Mouse (Mus musculus) intestine, postnatal 0 days (tissue): ENCODE results near the gene Gm7271. TPM values are rescaled to one million over a fixed set of nuclear protein-coding genes. Genes with fewer than 3 reads are reported as not detected.

ENCODE experiments used
- ATAC-seq: fragments of 200-750 bp; cut with Nextera tagmentation; 2 replicates; pipeline ENCODE4 v1.8.0; 2017; ENCODE audit warnings: mild to moderate bottlenecking, moderate TSS enrichment, moderate library complexity
- H3K27ac ChIP-seq: fragments of 300-500 bp; sonication (generic); 2 replicates; pipeline ENCODE4 v1.5.1; 2014; ENCODE audit warnings: mild to moderate bottlenecking, low read depth, low read length, moderate library complexity
- H3K27me3 ChIP-seq: fragments of 300-500 bp; sonication (generic); replicated peaks from 2 replicates; pipeline ENCODE4 v1.6.1; 2014; ENCODE audit warnings: low read length, mixed read lengths; ENCODE audit not compliant: control insufficient read depth, insufficient read depth
- H3K36me3 ChIP-seq: fragments of 300-500 bp; sonication (generic); 2 replicates; pipeline ENCODE4 v1.6.1; 2014; ENCODE audit warnings: mild to moderate bottlenecking, moderate library complexity; ENCODE audit not compliant: control insufficient read depth, insufficient read depth
- H3K4me1 ChIP-seq: fragments of 300-500 bp; sonication (generic); replicated peaks from 2 replicates; pipeline ENCODE4 v1.6.1; 2014; ENCODE audit warnings: antibody characterized with exemption, low read length, mixed read lengths; ENCODE audit not compliant: control insufficient read depth, insufficient read depth
- H3K4me2 ChIP-seq: fragments of 300-500 bp; sonication (generic); replicated peaks from 2 replicates; pipeline ENCODE4 v1.6.1; 2014; ENCODE audit warnings: low read depth, mild to moderate bottlenecking, moderate library complexity
- H3K4me3 ChIP-seq: fragments of 300-500 bp; sonication (generic); 2 replicates; pipeline ENCODE4 v1.5.1; 2014; ENCODE audit warnings: low read depth, low read length
- H3K9ac ChIP-seq: fragments of 300-500 bp; sonication (generic); 2 replicates; pipeline ENCODE4 v1.6.1; 2014; ENCODE audit warnings: mild to moderate bottlenecking, low read depth, low read length
- H3K9me3 ChIP-seq: fragments of 300-500 bp; sonication (generic); 2 replicates; pipeline ENCODE4 v1.6.1; 2016; ENCODE audit warnings: mixed run types; ENCODE audit not compliant: control insufficient read depth
- CTCF ChIP-seq: sonication (generic); IDR thresholded peaks from 2 replicates; pipeline ENCODE4 v1.5.1; 2016; ENCODE audit warnings: low read depth, mild to moderate bottlenecking, control low read depth, antibody characterized with exemption, moderate library complexity
- WGBS: fragments of 180-500 bp; shearing (Covaris S2); extraction: QIAGEN DNeasy Blood & Tissue Kit; methylation state at CpG from one replicate; pipeline ENCODE4 v1.1.7; 2014; 5-methylcytosine and 5-hydroxymethylcytosine counted together
- polyA plus RNA-seq: library from polyadenylated mRNA; unstranded; fragments of >200 nt; fragmentation: Nextera tagmentation; extraction: Ambion mirVana; gene quantifications from 2 replicates; pipeline ENCODE4 v1.2.1, GENCODE M21; 2015

Gm7271 gene
- polyA plus RNA-seq, 1 experiment from 2014 or later: not detected

DNA sequence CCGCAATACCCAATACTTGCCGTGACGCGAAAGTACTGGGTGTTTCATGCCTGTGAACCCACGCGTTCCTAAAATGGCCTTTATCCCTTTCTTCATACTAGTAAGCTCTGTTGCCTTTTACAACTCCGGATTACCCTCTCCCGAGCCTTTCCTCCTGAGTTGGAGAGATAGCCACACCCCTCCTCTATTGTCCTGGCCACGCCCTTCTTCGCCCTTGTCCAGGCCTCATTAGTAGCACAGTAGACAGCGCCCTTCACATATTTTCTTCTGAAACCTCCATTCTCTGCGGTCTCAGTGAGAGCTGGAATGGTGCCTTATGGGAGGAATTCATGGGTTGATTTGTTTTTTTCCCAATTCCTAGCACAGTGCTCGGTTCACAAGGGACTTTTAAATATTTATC, 11.3 kb downstream of the Gm7271 start:
- H3K27me3 ChIP-seq: no peaks in the 10 kb centered on the region
- no peak for ATAC-seq
- H3K27ac ChIP-seq: no peak overlapping the region
- no peak overlapping the region for H3K4me3 ChIP-seq
- H3K9ac ChIP-seq: no peak overlapping the region
- H3K9me3 ChIP-seq: no peaks in the 10 kb centered on the region
- H3K36me3 ChIP-seq: no peaks in the 10 kb centered on the region
- no peak for TF ChIP-seq CTCF
- WGBS: 79% methylated on average over 13 of the region's 13 CpGs
- no peaks in the 10 kb centered on the region for H3K4me1 ChIP-seq
- H3K4me2 ChIP-seq: no peak overlapping the region

- H3K4me3 ChIP-seq: no peak overlapping the region
- H3K4me1 ChIP-seq: no peaks in the 10 kb centered on the region
- no peak overlapping the region for H3K27ac ChIP-seq
- no peaks in the 10 kb centered on the region for H3K36me3 ChIP-seq
- no peaks in the 10 kb centered on the region for H3K27me3 ChIP-seq
- no peak for TF ChIP-seq CTCF
- H3K9ac ChIP-seq: no peak overlapping the region
- ATAC-seq: no peak
- H3K9me3 ChIP-seq: no peaks in the 10 kb centered on the region
- H3K4me2 ChIP-seq: no peak overlapping the region
- 84% methylated on average over 1 of the region's 1 CpGs for WGBS
These were observed 38.6 kb downstream of the Gm7271 start for GRCm38 (mm10) chr5:76522446-76522845.

DNA sequence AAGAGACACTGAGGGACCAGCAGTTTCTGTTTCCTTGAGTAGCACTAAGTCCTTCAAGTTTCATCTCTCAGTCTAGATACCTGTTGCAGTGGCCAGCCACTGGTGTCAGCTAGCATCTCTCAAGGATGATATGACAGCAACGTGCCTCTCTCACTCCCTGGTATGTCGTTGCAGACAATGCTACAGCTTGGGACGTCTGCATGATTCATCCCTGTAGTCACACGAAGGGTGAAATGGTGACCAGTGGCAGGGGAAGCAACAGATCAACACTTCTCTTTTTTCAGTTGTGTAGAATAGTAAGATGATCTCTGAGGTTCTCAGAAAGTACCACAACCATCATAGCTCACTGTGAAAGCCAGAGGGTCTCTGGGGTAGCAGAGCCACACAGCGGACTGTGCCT, 40.8 kb downstream of the Gm7271 start:
- TF ChIP-seq CTCF: no peak
- no peak overlapping the region for H3K4me2 ChIP-seq
- no peaks in the 10 kb centered on the region for H3K36me3 ChIP-seq
- 70% methylated on average over 5 of the region's 5 CpGs for WGBS
- H3K4me1 ChIP-seq: no peaks in the 10 kb centered on the region
- no peaks in the 10 kb centered on the region for H3K27me3 ChIP-seq
- H3K27ac ChIP-seq: no peak overlapping the region
- no peaks in the 10 kb centered on the region for H3K9me3 ChIP-seq
- no peak overlapping the region for H3K4me3 ChIP-seq
- no peak for ATAC-seq
- H3K9ac ChIP-seq: no peak overlapping the region

GRCm38 (mm10) chr5:76525066-76525465, 41.2 kb downstream of the Gm7271 start:
- Histone ChIP-seq H3K4me1 (0 out of 2 replicates have a peak, but pooled peaks cover 1% of the 10 kb centered on the region), H3K4me2 (no peak overlapping the region), H3K4me3 (no peak overlapping the region), H3K9me3 (no peaks in the 10 kb centered on the region), H3K27ac (no peak overlapping the region), H3K9ac (no peak overlapping the region), H3K36me3 (no peaks in the 10 kb centered on the region), H3K27me3 (no peaks in the 10 kb centered on the region)
- WGBS: 63% methylated on average over 4 of the region's 4 CpGs
- ATAC-seq: no peak
- TF ChIP-seq CTCF: no peak

DNA sequence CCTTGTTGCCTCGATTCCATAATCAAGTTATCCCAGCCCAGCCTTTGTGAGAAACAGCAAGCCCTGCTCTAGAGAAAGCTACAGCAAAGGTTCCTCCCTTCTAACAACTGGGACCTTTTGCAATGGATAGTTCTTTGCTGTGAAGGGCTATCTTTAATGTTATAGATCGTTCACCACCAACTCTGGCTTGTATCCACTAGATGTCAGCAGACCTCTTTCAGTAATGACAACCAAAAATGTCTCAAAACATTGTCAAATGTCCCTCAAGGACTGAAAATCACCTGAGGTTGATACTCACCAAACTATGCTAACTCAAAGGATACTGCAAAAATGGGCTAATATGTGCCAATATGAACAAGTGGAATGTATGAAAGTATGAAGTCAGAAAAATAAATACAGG, 42.0 kb downstream of the Gm7271 start:
- Histone ChIP-seq H3K36me3 (no peaks in the 10 kb centered on the region), H3K9ac (no peak overlapping the region), H3K27me3 (no peaks in the 10 kb centered on the region), H3K27ac (no peak overlapping the region), H3K4me2 (no peak overlapping the region), H3K4me1 (0 out of 2 replicates have a peak, but pooled peaks cover 6% of the 10 kb centered on the region), H3K9me3 (no peaks in the 10 kb centered on the region), H3K4me3 (no peak overlapping the region)
- ATAC-seq: no peak
- WGBS: 41% methylated on average over 2 of the region's 2 CpGs
- peak; percentile 61 for TF ChIP-seq CTCF

- under 1% methylated on average over 39 of the region's 39 CpGs for WGBS
- Histone ChIP-seq H3K9ac (peak within 1 kb of the TSS; percentile 78), H3K4me3 (peak within 1 kb of the TSS; percentile 89), H3K27me3 (no peaks in the 10 kb centered on the region), H3K27ac (peak within 1 kb of the TSS; percentile 86), H3K9me3 (no peaks in the 10 kb centered on the region), H3K4me2 (peak within 1 kb of the TSS; percentile 79), H3K36me3 (0 out of 2 replicates have a peak, but pooled peaks cover 5% of the 10 kb centered on the region), H3K4me1 (0 out of 2 replicates have a peak, but pooled peaks cover 6% of the 10 kb centered on the region)
- TF ChIP-seq CTCF: no peak
- ATAC-seq: peak; percentile 99
These were observed 45.3 kb downstream of the Gm7271 start, which contains the start of gene Exoc1 for GRCm38 (mm10) chr5:76529040-76529703. Gene Exoc1 (plus strand): TSS chr5:76529311.
